Mouse (Mus musculus) adrenal gland, adult 2 months (tissue): ENCODE measurements at regions not wholly inside any gene's neighbourhood (a gene's known extent, or its start where the extent isn't known, plus 50 kb on each side); places are given as distances from the start of the nearest gene placed in this dataset.

Experiments used
- DNase-seq: peaks from one replicate; pipeline ENCODE4 v3.0.0; 2021

- no peak for DNase-seq
Measured at GRCm38 (mm10) chr16:85964352-85965210, 63.0 kb upstream of the Adamts5 start.

GRCm38 (mm10) chr16:85956006-85956562, 54.5 kb upstream of the Adamts5 start:
- no peak for DNase-seq

- DNase-seq, result no peak
Measured at GRCm38 (mm10) chr16:85951628-85952027, 50.0 kb upstream of the Adamts5 start.
